Mouse (Mus musculus): Measurements from ENCODE around the gene Slc39a3.
"Not testable (repeated sequence)": the region's sequence is repeated elsewhere in the genome, so short reads cannot be mapped to it uniquely, and the experiment has no call there.

The Slc39a3 gene

GRCm38 (mm10) chr10:81007240-81007639 is 30.0 kb downstream of the Slc39a3 start:
- no peak for DNase-seq (ENCODE audit: low spot score in 2 of 2)

GRCm38 (mm10) chr10:81006005-81006677 is 31.1 kb downstream of the Slc39a3 start:
- DNase-seq (ENCODE audit: low spot score in 2 of 2) = peak in 1 of 2 experiments; percentile 76

GRCm38 (mm10) chr10:81001161-81001560 is 36.1 kb downstream of the Slc39a3 start:
- DNase-seq (ENCODE audit: low spot score in 2 of 2) = peak in 1 of 2 experiments; percentile 67

- DNase-seq (ENCODE audit: low spot score in 2 of 2) = no peak
These were observed 36.8 kb downstream of the Slc39a3 start for GRCm38 (mm10) chr10:81000197-81001062.

- peak; percentile 86 to 87 for DNase-seq (ENCODE audit: low spot score in 2 of 2)
These were observed 37.6 kb downstream of the Slc39a3 start for GRCm38 (mm10) chr10:80999362-81000196.

- no peak for DNase-seq (ENCODE audit: low spot score in 2 of 2)
These were observed 38.4 kb downstream of the Slc39a3 start for GRCm38 (mm10) chr10:80998778-80999177.

GRCm38 (mm10) chr10:80998021-80998420 is 39.2 kb downstream of the Slc39a3 start:
- DNase-seq (ENCODE audit: low spot score in 2 of 2) = no peak

- no peak for DNase-seq (ENCODE audit: low spot score in 2 of 2)
These were observed 39.9 kb downstream of the Slc39a3 start for GRCm38 (mm10) chr10:80997332-80997731.

- DNase-seq (ENCODE audit: low spot score in 2 of 2) = no peak
These were observed 40.7 kb downstream of the Slc39a3 start for GRCm38 (mm10) chr10:80996501-80996900.

GRCm38 (mm10) chr10:80995091-80995632 is 42.1 kb downstream of the Slc39a3 start:
- DNase-seq (ENCODE audit: low spot score in 2 of 2) = peak; percentile 69 to 73

- no peak for DNase-seq (ENCODE audit: low spot score in 2 of 2)
These were observed 42.6 kb downstream of the Slc39a3 start for GRCm38 (mm10) chr10:80994621-80995020.

GRCm38 (mm10) chr10:80993276-80993675 is 44.0 kb downstream of the Slc39a3 start:
- DNase-seq (ENCODE audit: low spot score in 2 of 2) = no peak

GRCm38 (mm10) chr10:80991945-80992344 is 45.3 kb downstream of the Slc39a3 start:
- no peak for DNase-seq (ENCODE audit: low spot score in 2 of 2)

GRCm38 (mm10) chr10:80991007-80991406 is 46.2 kb downstream of the Slc39a3 start:
- no peak for DNase-seq (ENCODE audit: low spot score in 2 of 2)

GRCm38 (mm10) chr10:80990406-80990805 is 46.8 kb downstream of the Slc39a3 start:
- no peak for DNase-seq (ENCODE audit: low spot score in 2 of 2)

GRCm38 (mm10) chr10:80989854-80990253 is 47.4 kb downstream of the Slc39a3 start:
- DNase-seq (ENCODE audit: low spot score in 2 of 2) = not testable (repeated sequence)

- DNase-seq (ENCODE audit: low spot score in 2 of 2) = no peak
These were observed 47.8 kb downstream of the Slc39a3 start for GRCm38 (mm10) chr10:80989446-80989845.

- DNase-seq (ENCODE audit: low spot score in 2 of 2) = no peak
These were observed 49.4 kb downstream of the Slc39a3 start for GRCm38 (mm10) chr10:80987709-80988441.

GRCm38 (mm10) chr10:80986754-80987153 is 50.5 kb downstream of the Slc39a3 start:
- no peak for DNase-seq (ENCODE audit: low spot score in 2 of 2)

GRCm38 (mm10) chr10:80985970-80986701 is 51.1 kb downstream of the Slc39a3 start:
- no peak for DNase-seq (ENCODE audit: low spot score in 2 of 2)
